Mouse (Mus musculus) liver, adult 2 months (tissue): ENCODE data around the gene Sh2b1. TPM values are rescaled to one million over a fixed set of nuclear protein-coding genes. Genes with fewer than 3 reads are reported as not detected.

Experiments
- DNase-seq: peaks from one replicate; pipeline ENCODE4 v3.0.0-alpha.2; 2011; ENCODE audit warnings: low read depth, low spot score; ENCODE audit errors: extremely low read depth
- H3K27ac ChIP-seq: fragments of 200-500 bp; replicated peaks from 2 replicates; pipeline ENCODE4 v1.5.1; 2012; ENCODE audit warnings: low read depth, mild to moderate bottlenecking, control low read depth, inconsistent platforms, low read length; ENCODE audit not compliant: insufficient read depth
- H3K27me3 ChIP-seq: fragments of 200-500 bp; 2 replicates; pipeline ENCODE4 v1.6.1; 2012; ENCODE audit warnings: mild to moderate bottlenecking, moderate library complexity, low read length, inconsistent platforms; ENCODE audit not compliant: control insufficient read depth, insufficient read depth
- H3K36me3 ChIP-seq: fragments of 200-500 bp; 2 replicates; pipeline ENCODE4 v1.6.1; 2012; ENCODE audit warnings: low read length, inconsistent platforms; ENCODE audit not compliant: control insufficient read depth, insufficient read depth
- H3K4me1 ChIP-seq: fragments of 200-500 bp; 2 replicates; pipeline ENCODE4 v1.6.1; 2011; ENCODE audit warnings: low read length; ENCODE audit not compliant: control insufficient read depth, insufficient read depth
- H3K4me3 ChIP-seq: fragments of 200-500 bp; 2 replicates; pipeline ENCODE4 v1.5.1; 2011; ENCODE audit warnings: low read depth, mild to moderate bottlenecking, control low read depth, low read length, moderate library complexity; ENCODE audit not compliant: insufficient read depth
- H3K79me2 ChIP-seq: fragments of 200-500 bp; 2 replicates; pipeline ENCODE4 v1.6.1; 2012; ENCODE audit warnings: inconsistent platforms, mild to moderate bottlenecking, low read length, moderate library complexity; ENCODE audit not compliant: control insufficient read depth, insufficient read depth
- H3K9ac ChIP-seq: fragments of 200-500 bp; 2 replicates; pipeline ENCODE4 v1.6.1; 2012; ENCODE audit warnings: low read depth, mild to moderate bottlenecking, control low read depth, inconsistent platforms, low read length
- CTCF ChIP-seq: fragments of 200-500 bp; IDR thresholded peaks from 2 replicates; pipeline ENCODE4 v1.5.1; 2011; ENCODE audit warnings: low read depth, low read length, control low read depth
- POLR2A ChIP-seq: fragments of 200-500 bp; IDR thresholded peaks from 2 replicates; pipeline ENCODE4 v1.6.1; 2011; ENCODE audit warnings: low read length, control low read depth; ENCODE audit not compliant: insufficient read depth; ENCODE audit errors: extremely low read depth
- WGBS: fragments of 180-500 bp; shearing (Covaris S2); methylation state at CpG from one replicate; pipeline ENCODE4 v1.1.7; 2018; 5-methylcytosine and 5-hydroxymethylcytosine counted together
- polyA plus RNA-seq: library from polyadenylated mRNA; depleted of rRNA; stranded (reverse); fragments of >200 nt; gene quantifications from 2 replicates; pipeline ENCODE4 v1.2.3, GENCODE M21; 2012
- total RNA-seq: library from RNA; depleted of rRNA; stranded (reverse); fragments of >200 nt; gene quantifications from 2 replicates; pipeline ENCODE4 v1.2.3, GENCODE M21; 2014

Gene Sh2b1
- total and polyA plus RNA-seq, 2 experiments, result 4.6 to 43.1 TPM

DNA sequence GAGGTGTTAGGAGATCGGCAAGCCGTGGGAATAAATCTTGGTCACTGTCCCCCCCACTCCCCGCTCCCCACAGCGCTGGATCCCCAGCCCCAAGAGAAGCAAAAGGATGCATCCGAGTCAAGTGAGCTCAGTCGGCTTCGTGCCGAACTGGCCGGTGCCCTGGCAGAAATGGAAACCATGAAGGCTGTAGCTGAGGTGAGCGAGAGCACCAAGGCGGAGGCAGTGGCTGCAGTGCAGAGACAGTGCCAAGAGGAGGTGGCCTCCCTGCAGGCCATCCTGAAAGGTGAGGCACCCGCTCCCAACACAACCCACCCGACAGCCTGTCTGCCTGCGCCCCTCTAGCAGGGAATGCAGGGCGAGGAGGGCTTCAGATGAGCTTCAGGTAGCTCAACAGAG lies 45.7 kb downstream of the Sh2b1 start:
- no peak overlapping the region for H3K27ac ChIP-seq
- WGBS, result 26% methylated on average over 15 of the region's 15 CpGs
- peaks cover 8% of the 10 kb centered on the region for H3K4me1 ChIP-seq
- TF ChIP-seq CTCF (no peak), POLR2A (no peak)
- H3K27me3 ChIP-seq, result no peaks in the 10 kb centered on the region
- H3K79me2 ChIP-seq, result no peaks in the 10 kb centered on the region
- no peak for DNase-seq
- peak overlapping the region; percentile 79 for H3K4me3 ChIP-seq
- H3K36me3 ChIP-seq, result peaks cover 11% of the 10 kb centered on the region
- peak overlapping the region; percentile 14; the same call in 1 of the 2 replicates for H3K9ac ChIP-seq

DNA sequence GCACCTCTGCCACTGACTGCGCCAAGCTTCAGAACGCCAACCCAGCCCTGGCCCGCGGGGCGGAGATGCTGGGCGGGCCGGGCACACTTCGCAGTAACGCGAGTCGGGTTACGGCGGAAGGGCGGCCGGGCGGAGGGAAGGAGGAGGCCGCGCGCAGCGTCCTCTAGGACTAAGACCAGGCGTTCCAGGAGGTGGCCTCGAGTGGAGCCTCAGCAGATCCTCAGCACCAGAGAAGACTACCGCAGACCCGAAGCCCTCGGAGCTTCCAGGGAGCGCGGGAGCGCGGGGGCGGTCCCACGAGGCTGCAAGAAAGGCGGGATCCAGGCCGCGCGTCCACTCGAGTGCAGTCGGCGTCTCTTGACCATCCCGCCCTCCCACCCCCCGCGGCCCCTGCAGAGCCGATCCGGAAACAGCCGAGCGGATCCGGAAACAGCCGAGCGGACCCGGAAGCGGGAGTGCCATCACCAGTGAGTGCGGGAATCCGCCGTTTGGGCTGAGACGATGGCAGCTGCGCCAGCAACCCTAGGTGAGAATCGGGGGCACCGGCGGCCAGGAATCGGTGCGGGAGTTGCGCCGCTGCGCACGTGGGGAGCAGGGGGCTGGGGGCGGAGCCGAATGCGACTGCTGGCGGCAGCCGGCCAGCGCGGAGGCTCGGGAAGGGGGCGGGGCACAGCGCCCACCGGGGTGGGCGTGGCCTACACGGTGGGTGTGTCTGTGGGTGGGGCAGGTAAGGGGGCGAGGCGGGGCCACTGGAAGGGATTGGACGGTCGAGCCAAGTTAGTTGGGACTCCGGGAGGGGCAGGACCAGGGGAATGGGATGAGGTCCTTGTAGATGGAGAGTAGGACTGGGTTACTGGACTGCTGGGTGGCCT lies 46.4 kb downstream of the Sh2b1 start, which contains the start of gene Rabep2:
Rabep2 (plus strand) TSS at position 129 of the 872 bp plus-strand sequence.
- WGBS, result 2% methylated on average over 81 of the region's 82 CpGs
- Histone ChIP-seq H3K9ac (peak within 1 kb of the TSS; percentile 84), H3K79me2 (no peaks in the 10 kb centered on the region), H3K27ac (peak within 1 kb of the TSS; percentile 81), H3K4me3 (peak within 1 kb of the TSS; percentile 79), H3K4me1 (peaks cover 8% of the 10 kb centered on the region), H3K36me3 (peaks cover 7% of the 10 kb centered on the region; the same call in 1 of the 2 replicates), H3K27me3 (no peaks in the 10 kb centered on the region)
- DNase-seq, result peak; percentile 66
- no peak for TF ChIP-seq CTCF
- TF ChIP-seq POLR2A, result 0 out of 2 replicates have a peak, but pooled peaks have one; percentile 8

DNA sequence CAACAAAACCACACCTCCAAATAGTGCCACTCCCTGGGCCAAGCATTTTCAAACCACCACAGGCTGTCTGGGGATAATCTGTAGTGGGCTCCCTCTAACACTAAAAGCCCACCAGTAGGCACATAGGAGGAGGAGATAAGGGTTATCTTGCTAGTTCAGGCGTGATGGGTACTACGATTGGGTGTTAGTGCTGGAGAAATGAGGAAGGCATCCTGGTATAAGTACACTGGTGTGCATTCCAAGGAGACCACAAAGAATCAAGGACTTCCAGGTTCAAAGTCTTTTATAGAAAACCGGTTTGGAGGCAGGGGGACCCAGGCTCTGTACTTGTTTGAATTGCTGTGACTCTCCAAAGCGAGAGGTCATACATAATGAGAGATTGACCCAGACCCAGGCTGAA lies 47.1 kb downstream of the Sh2b1 start:
- DNase-seq, result no peak
- Histone ChIP-seq H3K9ac (peak overlapping the region; percentile 78), H3K4me3 (peak overlapping the region; percentile 79), H3K27me3 (no peaks in the 10 kb centered on the region), H3K4me1 (peaks cover 8% of the 10 kb centered on the region), H3K27ac (peak overlapping the region; percentile 81; the same call in 1 of the 2 replicates), H3K79me2 (no peaks in the 10 kb centered on the region), H3K36me3 (peaks cover 5% of the 10 kb centered on the region; the same call in 1 of the 2 replicates)
- no peak for TF ChIP-seq POLR2A
- no peak for TF ChIP-seq CTCF
- WGBS, result 56% methylated on average over 4 of the region's 4 CpGs

DNA sequence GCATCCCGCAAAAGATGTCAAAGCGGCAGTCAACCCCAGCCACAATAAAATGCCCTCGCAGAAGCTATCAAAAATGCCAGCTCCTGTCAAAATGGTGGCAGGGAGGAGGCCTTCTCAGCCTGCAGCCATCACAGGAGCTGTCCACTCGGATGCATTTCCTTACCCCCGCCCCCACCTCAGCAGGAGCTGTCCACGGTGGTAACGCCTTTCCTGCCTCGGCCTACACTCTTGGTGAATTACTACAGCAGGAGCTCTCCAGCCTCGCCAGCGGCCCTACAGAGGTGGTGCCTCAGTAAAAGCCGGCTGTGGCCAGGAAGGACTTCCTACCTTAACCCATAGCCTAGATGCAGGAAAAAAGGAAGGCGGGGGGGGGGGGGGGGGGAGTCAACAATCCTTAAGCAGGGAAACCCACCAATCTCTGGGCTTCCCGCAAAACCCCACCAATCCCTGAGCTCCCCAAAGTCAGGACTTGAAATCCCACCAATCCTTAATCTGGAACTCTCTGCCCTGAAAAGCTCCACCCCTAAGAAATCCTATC lies 47.8 kb downstream of the Sh2b1 start:
- Histone ChIP-seq H3K36me3 (peaks cover 4% of the 10 kb centered on the region; the same call in 1 of the 2 replicates), H3K79me2 (no peaks in the 10 kb centered on the region), H3K27ac (no peak overlapping the region), H3K9ac (no peak overlapping the region), H3K27me3 (no peaks in the 10 kb centered on the region), H3K4me3 (no peak overlapping the region), H3K4me1 (peaks cover 8% of the 10 kb centered on the region)
- 58% methylated on average over 12 of the region's 13 CpGs for WGBS
- DNase-seq, result no peak
- TF ChIP-seq CTCF (no peak), POLR2A (no peak)

DNA sequence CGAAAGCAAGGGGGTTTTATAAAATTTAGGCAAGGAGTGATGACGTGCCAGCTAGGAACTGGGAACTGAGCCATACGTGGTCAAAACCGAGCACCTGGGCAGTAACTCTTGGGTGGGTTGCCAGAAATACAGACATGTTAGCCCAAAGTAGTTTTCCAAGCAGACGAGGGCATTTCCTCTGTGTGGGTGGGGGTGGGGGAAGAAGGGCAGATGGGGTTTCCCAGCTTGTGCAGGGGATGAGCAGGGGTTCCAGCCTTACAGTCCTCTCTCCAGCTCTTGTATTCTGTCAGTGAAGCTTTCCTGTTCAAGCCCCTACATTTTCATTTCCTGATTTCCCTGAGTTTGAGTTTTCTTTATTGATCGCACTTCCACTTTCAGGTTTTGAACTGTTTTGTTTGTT lies 51.1 kb downstream of the Sh2b1 start:
- DNase-seq, result no peak
- H3K4me1 ChIP-seq, result no peaks in the 10 kb centered on the region
- H3K27ac ChIP-seq, result no peak overlapping the region
- H3K4me3 ChIP-seq, result no peak overlapping the region
- 78% methylated on average over 6 of the region's 6 CpGs for WGBS
- H3K79me2 ChIP-seq, result no peaks in the 10 kb centered on the region
- TF ChIP-seq POLR2A (no peak), CTCF (no peak)
- H3K36me3 ChIP-seq, result no peaks in the 10 kb centered on the region
- H3K9ac ChIP-seq, result no peak overlapping the region
- H3K27me3 ChIP-seq, result no peaks in the 10 kb centered on the region
